Mouse (Mus musculus): ENCODE measurements around the gene Astn2. TPM values are rescaled to one million over a fixed set of nuclear protein-coding genes. Genes with fewer than 3 reads are reported as not detected.

Gene Astn2
- polyA plus RNA-seq, 1 experiment from 2014 or later = 1.1 TPM

GRCm38 (mm10) chr4:65372731-65373130 is 1031.7 kb downstream of the Astn2 start:
- H3K27ac ChIP-seq = no peak overlapping the region
- ATAC-seq (ENCODE audit: insufficient number of reproducible peaks, insufficient read depth, low FRiP score, low TSS enrichment, low read depth) = no peak
- no peak overlapping the region for H3K4me3 ChIP-seq
- H3K4me2 ChIP-seq = no peak overlapping the region
- WGBS = 88% methylated on average over 3 of the region's 3 CpGs
- H3K36me3 ChIP-seq = no peaks in the 10 kb centered on the region
- no peak overlapping the region for H3K9ac ChIP-seq
- 0 out of 2 replicates have a peak, but pooled peaks cover 3% of the 10 kb centered on the region for H3K9me3 ChIP-seq
- no peaks in the 10 kb centered on the region for H3K27me3 ChIP-seq
- no peaks in the 10 kb centered on the region for H3K4me1 ChIP-seq

DNA sequence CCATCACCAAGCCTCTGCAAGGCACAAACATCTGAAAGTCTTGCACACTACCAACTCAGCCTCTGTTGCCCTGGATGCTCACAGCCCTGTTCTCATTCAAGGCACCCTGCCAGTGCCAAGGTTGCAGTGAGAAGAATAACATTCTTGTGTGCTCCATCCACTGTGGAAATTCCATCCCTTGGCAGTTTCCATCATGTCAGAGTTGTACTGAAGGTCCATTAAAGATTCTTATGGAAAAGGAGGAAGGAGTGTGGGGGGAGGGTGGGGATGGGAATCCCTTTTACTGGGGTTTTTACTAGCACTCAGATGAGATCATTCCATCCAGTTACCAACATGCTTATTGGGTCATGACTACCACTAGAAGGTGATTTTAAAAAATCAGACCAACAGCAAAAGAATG is 1037.3 kb downstream of the Astn2 start:
- Histone ChIP-seq H3K36me3 (no peaks in the 10 kb centered on the region), H3K27ac (no peak overlapping the region), H3K27me3 (no peaks in the 10 kb centered on the region), H3K4me1 (no peaks in the 10 kb centered on the region), H3K4me2 (no peak overlapping the region), H3K9ac (no peak overlapping the region), H3K9me3 (0 out of 2 replicates have a peak, but pooled peaks cover 3% of the 10 kb centered on the region), H3K4me3 (no peak overlapping the region)
- no peak for ATAC-seq (ENCODE audit: insufficient number of reproducible peaks, insufficient read depth, low FRiP score, low TSS enrichment, low read depth)

- no peaks in the 10 kb centered on the region for H3K4me1 ChIP-seq
- no peak overlapping the region for H3K4me3 ChIP-seq
- 71% methylated on average over 4 of the region's 4 CpGs for WGBS
- H3K27me3 ChIP-seq = no peaks in the 10 kb centered on the region
- H3K9me3 ChIP-seq = no peaks in the 10 kb centered on the region
- H3K4me2 ChIP-seq = no peak overlapping the region
- no peak for ATAC-seq (ENCODE audit: insufficient number of reproducible peaks, insufficient read depth, low FRiP score, low TSS enrichment, low read depth)
- no peaks in the 10 kb centered on the region for H3K36me3 ChIP-seq
- H3K27ac ChIP-seq = no peak overlapping the region
- no peak overlapping the region for H3K9ac ChIP-seq
Measured at GRCm38 (mm10) chr4:65354580-65354979, 1049.8 kb downstream of the Astn2 start.

DNA sequence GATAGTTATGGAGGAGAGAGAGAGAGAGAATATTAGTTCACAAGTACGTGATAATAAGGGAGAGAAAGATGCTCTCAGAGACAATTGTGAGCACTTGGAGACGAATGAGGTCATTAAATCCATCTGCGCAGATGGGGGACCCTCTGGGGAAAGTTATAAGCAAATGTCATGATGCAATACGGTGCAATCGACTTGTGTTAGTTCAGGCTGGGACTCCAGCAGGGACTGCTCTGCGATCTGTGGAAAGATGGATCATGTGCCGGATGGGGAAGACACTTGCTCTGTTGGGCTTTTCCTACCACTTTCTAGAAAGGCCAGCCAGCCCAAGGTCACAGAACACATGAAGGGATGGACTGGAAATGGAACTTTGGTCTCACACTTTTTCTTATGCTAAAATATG is 1053.9 kb downstream of the Astn2 start:
- no peaks in the 10 kb centered on the region for H3K36me3 ChIP-seq
- 82% methylated on average over 7 of the region's 7 CpGs for WGBS

GRCm38 (mm10) chr4:65341766-65342165 is 1062.6 kb downstream of the Astn2 start:
- Histone ChIP-seq H3K4me3 (no peak overlapping the region), H3K27me3 (no peaks in the 10 kb centered on the region), H3K4me2 (no peak overlapping the region), H3K27ac (no peak overlapping the region), H3K4me1 (no peaks in the 10 kb centered on the region), H3K9me3 (no peaks in the 10 kb centered on the region), H3K9ac (no peak overlapping the region), H3K36me3 (no peaks in the 10 kb centered on the region)
- 84% methylated on average over 3 of the region's 3 CpGs for WGBS
- no peak for ATAC-seq (ENCODE audit: insufficient number of reproducible peaks, insufficient read depth, low FRiP score, low TSS enrichment, low read depth)

More for the DNA sequence above, 1053.9 kb downstream of the Astn2 start:
- H3K4me3 ChIP-seq = no peak overlapping the region
- no peak for ATAC-seq (ENCODE audit: insufficient number of reproducible peaks, insufficient read depth, low FRiP score, low TSS enrichment, low read depth)
- no peak overlapping the region for H3K27ac ChIP-seq
- H3K9ac ChIP-seq = no peak overlapping the region
- H3K4me2 ChIP-seq = no peak overlapping the region
- H3K4me1 ChIP-seq = no peaks in the 10 kb centered on the region
- no peaks in the 10 kb centered on the region for H3K9me3 ChIP-seq
- no peaks in the 10 kb centered on the region for H3K27me3 ChIP-seq

DNA sequence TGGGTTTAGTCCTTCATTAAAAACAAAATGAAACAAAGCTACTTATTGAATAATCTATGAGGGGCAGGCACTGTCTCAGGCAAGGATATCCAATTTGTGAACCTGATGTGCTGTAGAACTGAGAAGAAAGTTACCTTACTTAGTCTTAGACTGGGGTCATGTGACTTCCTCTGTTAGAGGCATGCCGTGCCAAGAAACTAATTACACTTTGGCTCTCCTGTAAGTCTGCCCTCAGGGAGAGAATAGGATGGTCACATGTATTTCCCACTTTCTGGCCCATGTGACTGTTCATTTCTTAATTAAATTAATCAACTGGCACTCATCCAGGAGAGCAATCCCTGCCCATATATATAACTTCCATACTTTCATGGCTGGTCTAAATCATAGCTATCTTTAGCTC is 1070.7 kb downstream of the Astn2 start:
- WGBS = 8% methylated on average over 1 of the region's 1 CpGs
- no peaks in the 10 kb centered on the region for H3K36me3 ChIP-seq
- H3K9ac ChIP-seq = no peak overlapping the region
- H3K9me3 ChIP-seq = no peaks in the 10 kb centered on the region
- H3K27me3 ChIP-seq = no peaks in the 10 kb centered on the region
- H3K4me2 ChIP-seq = no peak overlapping the region
- no peak for ATAC-seq (ENCODE audit: insufficient number of reproducible peaks, insufficient read depth, low FRiP score, low TSS enrichment, low read depth)
- no peak overlapping the region for H3K27ac ChIP-seq
- no peak overlapping the region for H3K4me3 ChIP-seq
- H3K4me1 ChIP-seq = no peaks in the 10 kb centered on the region

Measured in embryonic facial prominence, embryonic 13.5 days (tissue).